In genomic region chr15:78340919-78341318, GRCm38 (mm10) we compare ENCODE assay signal across 37 mouse cellular contexts. TPM values are rescaled to one million over a fixed set of nuclear protein-coding genes. Genes with fewer than 3 reads are reported as not detected.
"Had no signal": no experiment of that assay in that cellular context is flagged by ENCODE, and none has a peak within 500 bp of the region (broad histone marks: within the 10 kb centered on the region; RNA-seq: fewer than 3 reads in every experiment).

No protein-coding gene starts in this region.

RNA-seq across cellular contexts. Expression of gene Tex33, which starts 54.8 kb away (rescaled TPM):
- total RNA-seq: left cerebral cortex, adult 18-20 months; left cerebral cortex, adult 2 months; left cerebral cortex, adult 8-10 months; left cerebral cortex, postnatal 14 days; left cerebral cortex, postnatal 25 days; left cerebral cortex, postnatal 36 days; left cerebral cortex, postnatal 4 days; megakaryocyte progenitor cell, adult 5-6 weeks; megakaryocyte, adult 5-6 weeks; megakaryocyte-erythroid progenitor cell, adult 5-6 weeks; midbrain, postnatal 0 days; monocyte, adult 5-6 weeks had no signal
- polyA plus RNA-seq: limb, embryonic 10.5 days; limb, embryonic 11.5 days; limb, embryonic 12.5 days; limb, embryonic 13.5 days; limb, embryonic 14.5 days; limb, embryonic 15.5 days; liver, embryonic 11.5 days; liver, embryonic 12.5 days; lung, adult 2 months; lung, embryonic 14.5 days; lung, embryonic 15.5 days; lung, embryonic 16.5 days; lung, postnatal 0 days; macrophage; midbrain, embryonic 10.5 days; midbrain, embryonic 11.5 days; midbrain, embryonic 12.5 days; midbrain, embryonic 13.5 days; midbrain, embryonic 14.5 days; midbrain, embryonic 15.5 days; midbrain, embryonic 16.5 days; myocyte; neural tube, embryonic 11.5 days; neural tube, embryonic 12.5 days; neural tube, embryonic 13.5 days had no signal
